Mouse (Mus musculus) heart, embryonic 10.5 days (tissue): ENCODE results near the gene Pnpla7. TPM values are rescaled to one million over a fixed set of nuclear protein-coding genes. Genes with fewer than 3 reads are reported as not detected.

ENCODE experiments used
- DNase-seq: peaks from one replicate; pipeline ENCODE4 v3.0.0-alpha.2; 2017; ENCODE audit warnings: low spot score
- H3K27ac ChIP-seq: fragments of 300-500 bp; sonication (generic); 2 replicates; pipeline ENCODE4 v1.5.1; 2016; ENCODE audit warnings: mild to moderate bottlenecking
- H3K27me3 ChIP-seq: fragments of 300-500 bp; sonication (generic); 2 replicates; pipeline ENCODE4 v1.6.1; 2016; ENCODE audit warnings: mild to moderate bottlenecking; ENCODE audit not compliant: poor library complexity, insufficient read depth, severe bottlenecking
- H3K36me3 ChIP-seq: fragments of 300-500 bp; sonication (generic); 2 replicates; pipeline ENCODE4 v1.6.1; 2016; ENCODE audit warnings: mild to moderate bottlenecking, moderate library complexity
- H3K4me1 ChIP-seq: fragments of 300-500 bp; sonication (generic); 2 replicates; pipeline ENCODE4 v1.6.1; 2016; ENCODE audit warnings: mild to moderate bottlenecking
- H3K4me3 ChIP-seq: fragments of 300-500 bp; sonication (generic); 2 replicates; pipeline ENCODE4 v1.5.1; 2016; ENCODE audit warnings: mild to moderate bottlenecking, moderate library complexity
- H3K9me3 ChIP-seq: fragments of 300-500 bp; sonication (generic); 2 replicates; pipeline ENCODE4 v1.6.1; 2016; ENCODE audit warnings: mild to moderate bottlenecking, moderate library complexity
- WGBS: fragments of 180-500 bp; shearing (Covaris S2); methylation state at CpG from one replicate; pipeline ENCODE4 v1.1.7; 2016; 5-methylcytosine and 5-hydroxymethylcytosine counted together
- polyA plus RNA-seq: library from polyadenylated mRNA; unstranded; fragments of >200 nt; fragmentation: Nextera tagmentation; extraction: Ambion mirVana; gene quantifications from 2 replicates; pipeline ENCODE4 v1.2.1, GENCODE M21; 2016

Pnpla7 gene
- polyA plus RNA-seq, 1 experiment from 2014 or later = 7.9 TPM

GRCm38 (mm10) chr2:25006767-25007166 is 30.9 kb downstream of the Pnpla7 start:
- no peak for DNase-seq

GRCm38 (mm10) chr2:25008250-25008649 is 32.4 kb downstream of the Pnpla7 start:
- peaks cover under 1% of the 10 kb centered on the region; the same call in 1 of the 2 replicates for H3K36me3 ChIP-seq
- no peak overlapping the region for H3K27ac ChIP-seq
- H3K9me3 ChIP-seq = no peaks in the 10 kb centered on the region
- no peaks in the 10 kb centered on the region for H3K27me3 ChIP-seq
- no peaks in the 10 kb centered on the region for H3K4me1 ChIP-seq
- no peak for DNase-seq
- H3K4me3 ChIP-seq = no peak overlapping the region

More at GRCm38 (mm10) chr2:25006767-25007166, 30.9 kb downstream of the Pnpla7 start:
- Histone ChIP-seq H3K27me3 (no peaks in the 10 kb centered on the region), H3K36me3 (peaks cover 4% of the 10 kb centered on the region), H3K4me3 (no peak overlapping the region), H3K27ac (no peak overlapping the region), H3K4me1 (no peaks in the 10 kb centered on the region), H3K9me3 (no peaks in the 10 kb centered on the region)
- WGBS = 83% methylated on average over 1 of the region's 1 CpGs

GRCm38 (mm10) chr2:25022678-25023077 is 46.8 kb downstream of the Pnpla7 start:
- no peaks in the 10 kb centered on the region for H3K27me3 ChIP-seq
- H3K27ac ChIP-seq = no peak overlapping the region
- no peak for DNase-seq
- no peak overlapping the region for H3K4me3 ChIP-seq
- no peaks in the 10 kb centered on the region for H3K9me3 ChIP-seq
- WGBS = 88% methylated on average over 1 of the region's 1 CpGs
- peaks cover 1% of the 10 kb centered on the region; the same call in 1 of the 2 replicates for H3K36me3 ChIP-seq
- no peaks in the 10 kb centered on the region for H3K4me1 ChIP-seq

DNA sequence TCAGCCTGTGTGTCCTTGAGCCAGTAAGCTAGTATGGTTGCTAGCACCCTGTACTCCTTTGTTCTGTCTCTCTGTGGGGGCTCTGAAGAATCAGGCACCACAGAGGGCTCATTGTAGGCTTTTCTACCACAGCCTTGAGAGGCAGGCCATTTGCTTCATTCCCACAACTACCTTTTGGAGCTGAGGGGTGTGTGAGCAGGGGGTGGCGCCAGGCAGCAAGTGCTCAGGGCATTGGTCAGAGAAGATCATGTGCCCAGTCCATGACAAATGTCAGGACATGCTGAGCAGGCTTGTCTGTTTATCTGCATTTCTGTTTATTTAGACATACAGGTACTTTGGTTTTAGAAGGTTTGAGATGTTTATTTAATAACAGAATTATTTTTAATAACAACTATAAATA is 49.3 kb downstream of the Pnpla7 start:
- no peak overlapping the region for H3K4me3 ChIP-seq
- H3K4me1 ChIP-seq = no peaks in the 10 kb centered on the region
- DNase-seq = no peak
- no peaks in the 10 kb centered on the region for H3K9me3 ChIP-seq
- no peaks in the 10 kb centered on the region for H3K27me3 ChIP-seq
- H3K36me3 ChIP-seq = no peaks in the 10 kb centered on the region
- no peak overlapping the region for H3K27ac ChIP-seq
- 82% methylated on average over 1 of the region's 1 CpGs for WGBS

DNA sequence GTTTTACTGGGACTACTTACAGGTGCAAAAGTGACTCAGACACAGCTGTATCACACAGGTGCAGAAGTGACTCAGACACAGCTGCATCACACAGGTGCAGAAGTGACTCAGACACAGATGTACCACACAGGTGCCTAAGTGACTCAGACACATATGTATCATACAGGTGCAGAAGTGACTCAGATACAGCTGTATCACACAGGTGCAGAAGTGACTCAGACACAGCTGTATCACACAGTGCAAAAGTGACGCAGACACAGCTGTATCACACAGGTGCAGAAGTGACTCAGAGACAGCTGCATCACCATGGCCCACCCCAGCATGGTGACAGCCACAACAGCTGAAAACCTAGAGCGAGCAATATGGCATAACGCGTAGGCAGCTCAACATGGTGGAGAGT is 59.2 kb downstream of the Pnpla7 start:
- 93% methylated on average over 4 of the region's 4 CpGs for WGBS
- no peaks in the 10 kb centered on the region for H3K27me3 ChIP-seq
- H3K9me3 ChIP-seq = no peaks in the 10 kb centered on the region
- DNase-seq = no peak
- no peaks in the 10 kb centered on the region for H3K36me3 ChIP-seq
- H3K27ac ChIP-seq = no peak overlapping the region
- H3K4me3 ChIP-seq = no peak overlapping the region
- no peaks in the 10 kb centered on the region for H3K4me1 ChIP-seq

- Histone ChIP-seq H3K27me3 (no peaks in the 10 kb centered on the region), H3K36me3 (no peaks in the 10 kb centered on the region), H3K9me3 (no peaks in the 10 kb centered on the region), H3K27ac (no peak overlapping the region), H3K4me1 (no peaks in the 10 kb centered on the region), H3K4me3 (no peak overlapping the region)
- WGBS = 83% methylated on average over 5 of the region's 5 CpGs
- no peak for DNase-seq
These were observed 64.3 kb downstream of the Pnpla7 start for GRCm38 (mm10) chr2:25040089-25040488.

DNA sequence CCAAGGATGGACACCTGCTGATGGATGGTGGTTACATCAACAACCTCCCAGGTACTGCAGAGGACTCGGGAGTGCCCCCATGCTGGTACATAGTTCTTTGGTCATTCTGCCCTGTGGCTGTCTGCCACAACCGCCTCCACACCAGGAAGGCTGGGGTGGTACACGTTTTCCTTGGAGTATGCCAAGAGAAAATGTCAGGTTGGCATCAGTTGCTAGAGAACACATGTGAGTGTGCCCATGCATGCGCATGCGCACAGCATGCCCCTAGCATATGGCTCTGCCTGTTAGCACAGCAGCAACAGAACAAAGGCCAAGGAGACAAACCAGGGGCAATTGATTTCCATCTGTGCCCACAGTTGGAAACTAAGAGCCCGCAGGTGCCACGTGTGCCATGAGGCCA is 75.1 kb downstream of the Pnpla7 start:
- no peak for DNase-seq
- peaks cover 7% of the 10 kb centered on the region; the same call in 1 of the 2 replicates for H3K36me3 ChIP-seq
- H3K9me3 ChIP-seq = no peaks in the 10 kb centered on the region
- no peak overlapping the region for H3K27ac ChIP-seq
- H3K4me3 ChIP-seq = no peak overlapping the region
- 91% methylated on average over 7 of the region's 7 CpGs for WGBS
- peaks cover 24% of the 10 kb centered on the region for H3K4me1 ChIP-seq
- no peaks in the 10 kb centered on the region for H3K27me3 ChIP-seq

GRCm38 (mm10) chr2:25051450-25051849 is 75.6 kb downstream of the Pnpla7 start:
- 79% methylated on average over 8 of the region's 8 CpGs for WGBS
- H3K4me3 ChIP-seq = no peak overlapping the region
- H3K9me3 ChIP-seq = no peaks in the 10 kb centered on the region
- H3K27ac ChIP-seq = no peak overlapping the region
- H3K4me1 ChIP-seq = peaks cover 25% of the 10 kb centered on the region
- no peaks in the 10 kb centered on the region for H3K27me3 ChIP-seq
- peaks cover 9% of the 10 kb centered on the region; the same call in 1 of the 2 replicates for H3K36me3 ChIP-seq
- no peak for DNase-seq

GRCm38 (mm10) chr2:25053101-25053500 is 77.3 kb downstream of the Pnpla7 start:
- peaks cover 37% of the 10 kb centered on the region for H3K4me1 ChIP-seq
- no peaks in the 10 kb centered on the region for H3K9me3 ChIP-seq
- H3K27ac ChIP-seq = no peak overlapping the region
- no peak overlapping the region for H3K4me3 ChIP-seq
- peaks cover 15% of the 10 kb centered on the region for H3K36me3 ChIP-seq
- 87% methylated on average over 6 of the region's 6 CpGs for WGBS
- no peak for DNase-seq
- no peaks in the 10 kb centered on the region for H3K27me3 ChIP-seq

GRCm38 (mm10) chr2:25054221-25055067 is 78.6 kb downstream of the Pnpla7 start, which contains the start of gene Nsmf:
Gene Nsmf, plus strand, starts transcription at chr2:25054355.
- peak; percentile 94 for DNase-seq
- peak within 1 kb of the TSS; percentile 92 for H3K27ac ChIP-seq
- peaks cover 38% of the 10 kb centered on the region for H3K4me1 ChIP-seq
- peaks cover 22% of the 10 kb centered on the region for H3K36me3 ChIP-seq
- H3K27me3 ChIP-seq = no peaks in the 10 kb centered on the region
- 5% methylated on average over 47 of the region's 47 CpGs for WGBS
- no peaks in the 10 kb centered on the region for H3K9me3 ChIP-seq
- peak within 1 kb of the TSS; percentile 81 for H3K4me3 ChIP-seq

DNA sequence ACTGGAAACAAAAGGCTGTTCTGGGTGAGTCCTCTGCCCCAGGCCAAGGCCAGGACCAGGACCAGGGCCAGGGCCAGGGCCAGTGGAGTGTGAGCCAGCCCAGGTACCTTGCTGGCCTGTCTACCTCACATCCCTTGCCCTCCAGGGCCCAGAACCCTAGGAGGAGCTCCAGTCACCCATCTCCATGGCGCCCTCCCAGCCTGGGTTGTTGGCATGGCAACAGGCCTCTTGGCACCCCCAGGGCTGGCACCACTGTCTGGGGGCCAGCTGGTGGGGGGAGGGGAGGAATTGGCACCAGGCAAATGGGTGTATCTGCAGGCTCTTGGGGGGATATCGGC is 79.2 kb downstream of the Pnpla7 start:
- Histone ChIP-seq H3K27me3 (no peaks in the 10 kb centered on the region), H3K4me1 (peaks cover 38% of the 10 kb centered on the region), H3K9me3 (no peaks in the 10 kb centered on the region), H3K4me3 (peak overlapping the region; percentile 81), H3K36me3 (peaks cover 28% of the 10 kb centered on the region), H3K27ac (peak overlapping the region; percentile 92)
- DNase-seq = no peak
- WGBS = 75% methylated on average over 2 of the region's 2 CpGs

DNA sequence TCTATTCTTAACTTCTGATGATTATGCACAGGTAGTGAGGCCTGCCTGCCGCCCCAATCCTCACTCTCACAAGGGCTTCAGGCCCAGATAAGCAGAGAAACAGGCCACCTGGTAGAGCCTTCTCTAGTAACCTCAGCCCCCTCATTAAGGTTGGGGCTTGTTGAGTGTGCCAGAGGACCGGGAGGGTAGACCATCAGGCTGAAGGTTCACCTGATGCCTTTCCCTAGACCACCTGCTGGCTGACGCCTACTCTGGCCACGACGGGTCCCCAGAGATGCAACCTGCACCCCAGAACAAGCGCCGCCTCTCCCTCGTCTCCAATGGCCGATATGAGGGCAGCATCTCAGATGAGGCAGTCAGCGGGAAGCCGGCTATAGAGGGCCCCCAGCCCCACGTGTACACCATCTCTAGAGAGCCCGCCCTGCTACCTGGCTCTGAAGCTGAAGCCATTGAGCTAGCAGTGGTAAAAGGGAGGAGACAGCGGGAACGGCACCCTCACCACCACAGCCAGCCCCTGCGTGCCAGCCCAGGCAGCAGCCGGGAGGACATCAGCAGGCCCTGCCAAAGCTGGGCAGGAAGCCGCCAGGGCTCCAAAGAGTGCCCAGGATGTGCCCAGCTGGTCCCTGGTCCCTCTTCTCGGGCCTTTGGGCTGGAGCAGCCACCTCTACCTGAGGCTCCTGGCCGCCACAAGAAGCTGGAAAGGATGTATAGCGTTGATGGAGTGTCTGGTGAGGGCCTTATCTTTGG is 79.7 kb downstream of the Pnpla7 start:
- Histone ChIP-seq H3K4me3 (peak overlapping the region; percentile 81), H3K36me3 (peaks cover 33% of the 10 kb centered on the region), H3K4me1 (peaks cover 38% of the 10 kb centered on the region), H3K27ac (no peak overlapping the region), H3K9me3 (no peaks in the 10 kb centered on the region), H3K27me3 (no peaks in the 10 kb centered on the region)
- no peak for DNase-seq
- 86% methylated on average over 21 of the region's 21 CpGs for WGBS

DNA sequence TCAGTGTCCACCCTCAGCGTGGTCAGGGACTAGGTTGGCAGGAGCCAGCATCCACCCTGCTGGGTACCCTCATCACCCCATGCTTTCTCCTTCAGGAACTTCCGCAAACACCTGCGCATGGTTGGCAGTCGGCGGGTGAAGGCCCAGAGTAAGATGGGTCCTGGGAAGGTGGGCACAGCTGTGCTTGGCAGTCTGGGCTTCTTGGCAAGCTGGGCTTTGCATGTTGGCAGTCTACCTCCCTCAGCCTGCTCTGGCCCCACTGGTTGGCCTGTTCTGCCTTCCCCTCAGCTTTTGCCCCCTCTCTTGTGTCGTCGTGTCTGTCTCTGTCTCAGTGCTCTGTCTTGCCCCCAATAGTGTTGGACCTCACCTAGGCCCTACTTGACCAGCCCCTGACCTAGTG is 83.1 kb downstream of the Pnpla7 start:
- Histone ChIP-seq H3K9me3 (no peaks in the 10 kb centered on the region), H3K27ac (no peak overlapping the region), H3K27me3 (no peaks in the 10 kb centered on the region), H3K4me3 (no peak overlapping the region), H3K36me3 (peaks cover 50% of the 10 kb centered on the region), H3K4me1 (peaks cover 33% of the 10 kb centered on the region)
- WGBS = 89% methylated on average over 7 of the region's 7 CpGs
- no peak for DNase-seq
